Mouse (Mus musculus) cerebellum, adult 9-10 months (tissue): ENCODE data around the gene Cldn34b2.
"Not testable (repeated sequence)": the region's sequence is repeated elsewhere in the genome, so short reads cannot be mapped to it uniquely, and the experiment has no call there.

ENCODE experiments used
- DNase-seq: peaks from one replicate; pipeline ENCODE4 v3.0.0; 2022

Gene Cldn34b2

GRCm38 (mm10) chrX:155128312-155128711, at the start of gene Cldn34b2:
Gene Cldn34b2 (minus strand): TSS chrX:155128412.
- DNase-seq = not testable (repeated sequence)

DNA sequence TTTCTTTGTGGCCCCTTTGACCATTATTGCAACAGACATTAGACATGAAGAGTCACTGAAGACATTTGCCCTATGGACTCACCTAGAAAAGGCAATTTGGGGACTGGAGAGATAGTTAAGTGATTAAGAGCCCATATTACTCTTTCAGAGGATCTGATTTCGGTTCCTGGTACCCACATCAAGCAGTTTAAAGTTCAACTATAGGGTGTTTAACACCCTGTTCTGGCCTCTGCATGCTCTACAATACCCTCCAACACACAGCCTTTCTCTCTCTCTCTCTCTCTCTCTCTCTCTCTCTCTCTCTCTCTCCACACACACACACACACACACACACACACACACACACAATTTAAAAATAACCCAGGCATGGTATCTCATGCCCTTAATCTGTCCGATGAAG, 49.4 kb upstream of the Cldn34b2 start:
- no peak for DNase-seq

DNA sequence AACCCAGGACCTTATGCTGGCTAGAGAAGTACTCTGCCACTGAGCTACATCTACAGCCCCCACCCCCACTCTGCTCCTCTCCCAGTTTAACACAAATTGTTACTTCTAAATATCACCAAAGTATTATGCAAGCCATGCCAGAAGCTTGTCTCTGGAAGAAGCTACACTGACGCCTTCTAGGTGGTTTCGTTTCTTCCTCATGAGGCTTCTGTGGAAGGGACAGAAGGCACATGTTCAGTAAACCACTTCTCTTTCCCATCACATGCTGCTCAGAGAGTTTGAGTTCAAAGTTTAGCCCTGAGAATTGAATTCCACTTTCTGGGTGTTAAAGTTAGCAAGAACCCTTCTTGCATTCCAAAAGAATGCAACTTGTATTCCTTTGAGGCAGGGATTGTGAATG, 49.0 kb upstream of the Cldn34b2 start:
- no peak for DNase-seq

GRCm38 (mm10) chrX:155175568-155175967, 47.4 kb upstream of the Cldn34b2 start:
- no peak for DNase-seq

GRCm38 (mm10) chrX:155172310-155172709, 44.1 kb upstream of the Cldn34b2 start:
- DNase-seq = no peak

DNA sequence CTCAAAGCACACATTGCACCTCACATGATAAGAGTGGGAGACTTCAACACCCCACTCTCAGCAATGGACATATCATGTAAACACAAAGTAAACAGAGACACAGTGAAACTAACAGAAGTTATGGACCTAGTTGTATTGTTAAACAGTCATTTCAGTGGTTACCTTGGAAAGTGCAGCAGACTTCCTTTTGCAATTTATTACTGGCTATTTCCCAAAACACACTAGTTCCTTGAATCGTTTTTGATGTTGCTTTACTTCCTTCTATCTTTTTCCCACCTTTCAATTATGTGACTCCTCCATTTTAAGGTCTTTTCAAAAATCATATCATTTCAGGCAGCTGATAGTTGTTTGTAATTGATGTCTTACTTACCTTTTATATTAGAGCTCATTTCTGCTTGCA, 43.5 kb upstream of the Cldn34b2 start:
- DNase-seq = no peak

GRCm38 (mm10) chrX:155169886-155170285, 41.7 kb upstream of the Cldn34b2 start:
- no peak for DNase-seq

- no peak for DNase-seq
Measured at GRCm38 (mm10) chrX:155167667-155168066, 39.5 kb upstream of the Cldn34b2 start.

DNA sequence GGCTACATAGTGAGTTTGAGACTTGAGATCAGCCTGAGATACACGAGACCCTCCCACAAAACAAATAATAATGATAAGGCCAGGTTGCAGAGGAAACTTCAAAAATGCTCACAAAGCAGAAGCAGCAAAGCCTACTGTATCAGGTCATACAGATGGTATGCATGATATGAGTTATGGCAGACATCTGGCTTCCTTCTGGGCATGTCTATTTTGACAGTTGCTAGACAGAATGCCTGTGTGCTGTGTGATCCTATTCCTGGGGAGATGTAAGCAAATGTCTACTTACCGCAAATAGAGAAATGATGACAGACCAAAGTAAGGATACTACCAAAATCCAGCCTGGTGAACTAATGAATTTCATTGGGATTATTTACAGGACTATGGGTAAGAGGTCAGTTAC, 38.1 kb upstream of the Cldn34b2 start:
- no peak for DNase-seq

DNA sequence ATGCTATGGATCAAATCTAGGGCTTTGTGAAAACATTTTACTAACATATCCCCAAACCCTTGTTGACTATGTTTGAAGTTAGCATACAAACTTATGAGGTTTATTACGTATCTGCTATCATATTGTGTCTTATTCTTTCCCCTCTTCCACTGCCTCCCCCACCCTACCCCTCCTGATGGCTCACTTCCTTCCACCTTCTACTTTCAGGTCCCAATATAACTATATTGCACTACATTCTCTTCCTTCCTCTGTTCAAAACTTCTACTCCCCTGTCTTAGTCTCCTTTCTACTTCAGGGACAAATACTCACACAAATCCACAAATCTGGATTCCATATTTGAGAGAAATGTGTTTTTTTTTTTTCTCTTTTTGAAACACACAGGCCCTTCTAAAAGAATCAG, 35.3 kb upstream of the Cldn34b2 start:
- no peak for DNase-seq

- DNase-seq = no peak
Measured at GRCm38 (mm10) chrX:155151868-155152267, 23.7 kb upstream of the Cldn34b2 start.

- DNase-seq = peak; percentile 31
Measured at GRCm38 (mm10) chrX:155144718-155145117, 16.5 kb upstream of the Cldn34b2 start.

DNA sequence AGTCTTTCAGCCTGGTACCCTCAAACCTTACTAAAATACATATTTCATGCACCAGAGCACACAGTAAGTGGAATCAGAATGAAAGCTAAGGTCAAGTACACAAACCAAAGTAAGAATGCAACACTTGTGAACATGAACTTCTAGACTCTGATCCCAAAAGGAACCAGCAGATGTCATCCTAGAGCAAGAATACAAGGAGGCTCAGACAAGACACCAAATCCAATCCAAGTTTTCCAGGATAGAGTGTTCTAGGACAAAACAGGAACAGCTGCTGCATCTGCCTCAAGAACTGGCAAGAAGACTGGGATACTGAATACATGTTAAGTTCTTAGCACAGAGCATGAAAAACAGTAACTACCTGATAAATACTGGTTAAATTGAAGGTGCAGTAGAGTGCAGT, 30.2 kb downstream of the Cldn34b2 start:
- DNase-seq = peak; percentile 6

DNA sequence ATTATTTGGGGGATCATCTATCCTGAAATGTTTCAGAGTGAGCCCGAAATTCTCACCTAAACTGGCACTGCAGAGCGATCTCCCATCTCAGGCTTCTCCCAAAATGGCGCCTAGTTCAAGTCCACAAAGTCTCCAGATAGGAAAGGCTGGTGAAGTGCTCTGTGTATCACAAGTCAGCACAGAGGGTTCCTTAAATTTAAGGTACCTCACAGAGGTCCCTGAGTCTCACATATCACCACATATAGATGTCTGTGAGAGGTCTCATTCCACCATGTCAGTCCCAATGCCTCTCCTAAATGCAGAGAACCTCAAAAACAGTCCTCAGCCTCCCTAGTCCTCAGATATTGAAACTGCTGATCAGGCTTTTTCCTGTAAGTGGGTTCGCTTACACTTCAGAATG, 34.6 kb downstream of the Cldn34b2 start, which contains the start of gene Magea2:
Gene Magea2 (minus strand): TSS at position 101 of the 400 bp plus-strand sequence.
- DNase-seq = not testable (repeated sequence)

- DNase-seq = not testable (repeated sequence)
Measured at GRCm38 (mm10) chrX:155089693-155090092, 38.5 kb downstream of the Cldn34b2 start, which contains the start of gene Magea1. Gene Magea1 (minus strand): TSS chrX:155089793.
